Mouse (Mus musculus): ENCODE measurements around the gene Tjp3.

Gene Tjp3

GRCm38 (mm10) chr10:81277676-81278075 is 13.7 kb downstream of the Tjp3 start:
- in situ Hi-C loops (cut with MboI; ENCODE audit: low sequenced_read_pairs), result no loop called here

- in situ Hi-C loops (cut with MboI; ENCODE audit: low sequenced_read_pairs), result no loop called here
These were observed 17.5 kb downstream of the Tjp3 start for GRCm38 (mm10) chr10:81273842-81274241.

GRCm38 (mm10) chr10:81272356-81272755 is 19.0 kb downstream of the Tjp3 start:
- in situ Hi-C loops (cut with MboI; ENCODE audit: low sequenced_read_pairs), result no loop called here

- in situ Hi-C loops (cut with MboI; ENCODE audit: low sequenced_read_pairs), result no loop called here
These were observed 22.6 kb downstream of the Tjp3 start for GRCm38 (mm10) chr10:81268643-81269412.

GRCm38 (mm10) chr10:81268056-81268455 is 23.3 kb downstream of the Tjp3 start:
- in situ Hi-C loops (cut with MboI; ENCODE audit: low sequenced_read_pairs), result no loop called here

- in situ Hi-C loops (cut with MboI; ENCODE audit: low sequenced_read_pairs), result no loop called here
These were observed 24.9 kb downstream of the Tjp3 start, which contains the start of the genes Mrpl54 and Apba3 for GRCm38 (mm10) chr10:81266211-81267105. Gene Mrpl54, minus strand, starts transcription at chr10:81266934. Gene Apba3, plus strand, starts transcription at chr10:81266960.

- in situ Hi-C loops (cut with MboI; ENCODE audit: low sequenced_read_pairs), result no loop called here
These were observed 25.8 kb downstream of the Tjp3 start for GRCm38 (mm10) chr10:81265540-81265939.

- in situ Hi-C loops (cut with MboI; ENCODE audit: low sequenced_read_pairs), result no loop called here
These were observed 30.4 kb downstream of the Tjp3 start for GRCm38 (mm10) chr10:81261025-81261424.

GRCm38 (mm10) chr10:81259225-81259884 is 32.0 kb downstream of the Tjp3 start:
- in situ Hi-C loops (cut with MboI; ENCODE audit: low sequenced_read_pairs), result no loop called here

- in situ Hi-C loops (cut with MboI; ENCODE audit: low sequenced_read_pairs), result no loop called here
These were observed 34.0 kb downstream of the Tjp3 start for GRCm38 (mm10) chr10:81257158-81258039.

- in situ Hi-C loops (cut with MboI; ENCODE audit: low sequenced_read_pairs), result no loop called here
These were observed 36.5 kb downstream of the Tjp3 start for GRCm38 (mm10) chr10:81254886-81255285.

- in situ Hi-C loops (cut with MboI; ENCODE audit: low sequenced_read_pairs), result no loop called here
These were observed 38.7 kb downstream of the Tjp3 start, which contains the start of gene Matk for GRCm38 (mm10) chr10:81252424-81253419. Gene Matk, plus strand, starts transcription at chr10:81252935.

GRCm38 (mm10) chr10:81249442-81249841 is 41.9 kb downstream of the Tjp3 start:
- in situ Hi-C loops (cut with MboI; ENCODE audit: low sequenced_read_pairs), result no loop called here

- in situ Hi-C loops (cut with MboI; ENCODE audit: low sequenced_read_pairs), result no loop called here
These were observed 43.6 kb downstream of the Tjp3 start for GRCm38 (mm10) chr10:81247804-81248203.

GRCm38 (mm10) chr10:81245166-81245565 is 46.2 kb downstream of the Tjp3 start:
- in situ Hi-C loops (cut with MboI; ENCODE audit: low sequenced_read_pairs), result no loop called here

- in situ Hi-C loops (cut with MboI; ENCODE audit: low sequenced_read_pairs), result no loop called here
These were observed 46.8 kb downstream of the Tjp3 start for GRCm38 (mm10) chr10:81244595-81244994.

GRCm38 (mm10) chr10:81244146-81244545 is 47.2 kb downstream of the Tjp3 start:
- in situ Hi-C loops (cut with MboI; ENCODE audit: low sequenced_read_pairs), result no loop called here

GRCm38 (mm10) chr10:81242021-81242420 is 49.4 kb downstream of the Tjp3 start:
- in situ Hi-C loops (cut with MboI; ENCODE audit: low sequenced_read_pairs), result no loop called here

- in situ Hi-C loops (cut with MboI; ENCODE audit: low sequenced_read_pairs), result no loop called here
These were observed 50.5 kb downstream of the Tjp3 start for GRCm38 (mm10) chr10:81240876-81241275.

All from CH12F3 (cell line).